In the genomic region with DNA sequence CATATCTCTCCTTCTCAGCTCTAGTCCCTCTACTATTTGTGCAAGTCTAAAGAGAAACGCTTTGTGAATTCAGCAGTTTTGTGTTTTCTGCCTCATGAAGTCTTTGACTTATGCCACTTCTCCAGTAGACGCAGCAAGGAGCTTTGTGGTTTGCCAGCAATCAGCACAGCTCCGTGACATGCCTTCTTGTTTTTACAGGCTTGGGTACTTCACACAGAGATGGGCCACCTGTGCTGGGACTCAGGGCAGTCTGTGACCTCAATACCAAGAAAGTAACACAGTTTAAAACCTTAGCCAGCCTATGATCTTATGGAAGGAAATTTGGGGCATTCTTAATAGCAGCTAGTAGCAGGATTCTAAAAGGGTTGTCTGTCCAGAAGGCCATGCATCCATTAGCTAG, we compare ENCODE assay signal across 27 mouse cellular contexts.
DNase-seq lines count a peak whose midpoint lies in the region; ATAC-seq and TF ChIP-seq lines count a peak whose summit lies in the region.
"Had no signal": no experiment of that assay in that cellular context is flagged by ENCODE, and none has a peak within 500 bp of the region (broad histone marks: within the 10 kb centered on the region; RNA-seq: fewer than 3 reads in every experiment).

No protein-coding gene starts in this region.

- H3K36me3 ChIP-seq in thymus, adult 2 months (ENCODE audit: control insufficient read depth, insufficient read depth, low read length): no peaks in the 10 kb centered on the region
- H3K36me3 ChIP-seq in forebrain, embryonic 12.5 days (replicated peaks): no peaks in the 10 kb centered on the region
- H3K36me3 ChIP-seq: embryonic facial prominence, embryonic 10.5 days; heart, embryonic 12.5 days; hindbrain, embryonic 13.5 days; limb, embryonic 12.5 days; midbrain, embryonic 10.5 days; neural tube, embryonic 13.5 days had no signal

- peak overlapping the region; percentile 60; the same call in 1 of the 2 replicates for H3K27ac ChIP-seq in thymus, adult 2 months (ENCODE audit: control insufficient read depth, insufficient read depth, low read length)
- H3K27ac ChIP-seq in forebrain, embryonic 12.5 days: no peak overlapping the region
- H3K27ac ChIP-seq: embryonic facial prominence, embryonic 10.5 days; hindbrain, embryonic 13.5 days; limb, embryonic 12.5 days; midbrain, embryonic 10.5 days; neural tube, embryonic 13.5 days had no signal

- no peak overlapping the region for H3K4me3 ChIP-seq in thymus, adult 2 months (ENCODE audit: control insufficient read depth, insufficient read depth, low read length)
- no peak overlapping the region for H3K4me3 ChIP-seq in forebrain, embryonic 12.5 days (replicated peaks)
- H3K4me3 ChIP-seq: embryonic facial prominence, embryonic 10.5 days; heart, embryonic 12.5 days; hindbrain, embryonic 13.5 days; limb, embryonic 12.5 days; midbrain, embryonic 10.5 days; myocyte; neural tube, embryonic 13.5 days had no signal

- ATAC-seq in cerebellum, adult (ENCODE audit: insufficient number of reproducible peaks, low FRiP score, low TSS enrichment): 0 out of 2 replicates have a peak, but pooled peaks have one; percentile 52
- ATAC-seq in forebrain, embryonic 12.5 days (ENCODE audit: low FRiP score): no peak
- ATAC-seq in CD4-positive, CD25-positive, alpha-beta regulatory T cell, adult 4 months: no peak
- ATAC-seq: forebrain, embryonic 16.5 days; inflammation-experienced regulatory T-cells, adult 6 months; liver, postnatal 0 days; lung, postnatal 0 days; midbrain, embryonic 16.5 days had no signal

- TF ChIP-seq CTCF in thymus, adult 2 months (IDR thresholded peaks at IDR 0.05; ENCODE audit: borderline replicate concordance, control insufficient read depth, extremely low read depth, insufficient read depth, low read length, poor library complexity): no peak

- H3K9me3 ChIP-seq in forebrain, embryonic 12.5 days: no peaks in the 10 kb centered on the region
- H3K9me3 ChIP-seq: embryonic facial prominence, embryonic 10.5 days; hindbrain, embryonic 13.5 days; limb, embryonic 12.5 days; midbrain, embryonic 10.5 days; neural tube, embryonic 13.5 days had no signal

- no peaks in the 10 kb centered on the region for H3K27me3 ChIP-seq in thymus, adult 2 months (ENCODE audit: control insufficient read depth, insufficient read depth, low read length)
- no peaks in the 10 kb centered on the region for H3K27me3 ChIP-seq in forebrain, embryonic 12.5 days
- H3K27me3 ChIP-seq: heart, embryonic 12.5 days; hindbrain, embryonic 13.5 days; limb, embryonic 12.5 days; neural tube, embryonic 13.5 days had no signal

- WGBS in thymus, adult 2 months: 36% methylated on average over 3 of the region's 3 CpGs
- WGBS in forebrain, embryonic 12.5 days: 88% methylated on average over 3 of the region's 3 CpGs

- H3K9ac ChIP-seq in forebrain, embryonic 12.5 days: no peak overlapping the region
- H3K9ac ChIP-seq: heart, embryonic 12.5 days; hindbrain, embryonic 13.5 days; limb, embryonic 12.5 days; liver, postnatal 0 days; neural tube, embryonic 13.5 days had no signal

- no peaks in the 10 kb centered on the region for H3K4me1 ChIP-seq in thymus, adult 2 months (replicated peaks; ENCODE audit: control insufficient read depth, insufficient read depth, low read length)
- no peaks in the 10 kb centered on the region for H3K4me1 ChIP-seq in forebrain, embryonic 12.5 days
- H3K4me1 ChIP-seq: embryonic facial prominence, embryonic 10.5 days; heart, embryonic 12.5 days; hindbrain, embryonic 13.5 days; limb, embryonic 12.5 days; midbrain, embryonic 10.5 days; neural tube, embryonic 13.5 days had no signal

- DNase-seq in cerebellum, postnatal 4 days (ENCODE audit: low spot score in 2 of 2): no peak
- no peak for DNase-seq in thymus, adult 2 months
- no peak for DNase-seq in thymus, postnatal 10 days (ENCODE audit: low spot score in 2 of 2)
- DNase-seq in cerebellum, postnatal 10 days: peak; percentile 10 to 29
- DNase-seq in thymus, postnatal 4 days: peak; percentile 11
- DNase-seq: adrenal gland, postnatal 36 days; gastrocnemius, postnatal 14 days; heart, adult 11 months; heart, postnatal 14 days; kidney, adult 2 months; liver, postnatal 0 days; retina, postnatal 1 day had no signal

- no peak for TF ChIP-seq POLR2A in thymus, adult 2 months (IDR thresholded peaks at IDR 0.05; ENCODE audit: control insufficient read depth, extremely low read depth, insufficient read depth, low read length, poor library complexity)

- no peak overlapping the region for H3K4me2 ChIP-seq in forebrain, embryonic 12.5 days
- H3K4me2 ChIP-seq: heart, embryonic 12.5 days; hindbrain, embryonic 13.5 days; limb, embryonic 12.5 days; liver, embryonic 11.5 days; neural tube, embryonic 13.5 days had no signal

Comparison
In these comparisons a context has a peak if more than half of its experiments do, and no peak if none do; other contexts are left out.
1. DNase-seq: peak in cerebellum, postnatal 10 days (2 of 2) and thymus, postnatal 4 days (single experiment); none in cerebellum, postnatal 4 days (0 of 2), thymus, adult 2 months (single experiment) and thymus, postnatal 10 days (0 of 2).